Mouse (Mus musculus) embryo, embryonic 11.5 days (tissue): ENCODE data around the gene Olfr816.
"Not testable (repeated sequence)": the region's sequence is repeated elsewhere in the genome, so short reads cannot be mapped to it uniquely, and the experiment has no call there.

Experiments used
- DNase-seq: peaks from one replicate; pipeline ENCODE4 v3.0.0-alpha.2; 2012; ENCODE audit warnings: low read depth, low spot score

The Olfr816 gene

DNA sequence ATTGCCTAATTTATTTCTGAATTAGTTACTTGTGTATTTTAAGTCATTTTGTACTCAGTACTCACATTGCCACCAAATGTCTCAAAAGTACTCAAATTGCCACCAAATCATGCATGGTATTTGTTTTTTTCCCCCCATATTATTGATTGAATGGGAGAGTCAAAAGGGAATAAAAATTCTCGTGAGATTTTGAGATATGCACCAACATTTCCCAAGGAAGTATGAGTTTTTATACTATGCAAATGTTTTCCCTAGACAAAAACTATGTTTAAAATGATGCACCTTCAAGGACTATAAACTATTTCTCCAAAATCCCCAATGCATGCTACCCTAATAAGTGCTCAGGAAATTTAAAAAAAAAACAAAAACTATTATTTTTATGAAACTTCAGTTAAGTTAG lies at the start of gene Olfr816:
TSS of gene Olfr816 (minus strand) at position 101 of the 400 bp plus-strand sequence.
- no peak for DNase-seq

DNA sequence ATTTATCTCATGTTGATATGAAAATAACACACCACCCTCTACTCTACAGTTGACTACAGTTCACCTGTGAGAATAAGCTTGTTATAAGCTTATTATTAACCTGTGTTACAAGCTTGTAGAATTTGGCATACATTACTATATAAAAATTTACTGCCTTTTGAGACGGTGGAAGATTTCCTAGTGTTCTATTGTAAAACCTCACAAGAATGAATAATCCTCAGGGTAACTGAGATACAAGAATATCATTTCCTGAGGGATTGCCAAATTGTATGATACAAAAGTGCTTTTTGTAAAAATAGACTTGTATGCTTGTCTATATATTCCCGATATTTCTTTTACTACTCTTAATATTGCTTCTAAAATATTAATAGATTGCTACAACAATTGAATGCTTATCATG lies 33.6 kb upstream of the Olfr816 start, which contains the start of gene Olfr818:
TSS of gene Olfr818 (minus strand) at position 101 of the 400 bp plus-strand sequence.
- DNase-seq: no peak

DNA sequence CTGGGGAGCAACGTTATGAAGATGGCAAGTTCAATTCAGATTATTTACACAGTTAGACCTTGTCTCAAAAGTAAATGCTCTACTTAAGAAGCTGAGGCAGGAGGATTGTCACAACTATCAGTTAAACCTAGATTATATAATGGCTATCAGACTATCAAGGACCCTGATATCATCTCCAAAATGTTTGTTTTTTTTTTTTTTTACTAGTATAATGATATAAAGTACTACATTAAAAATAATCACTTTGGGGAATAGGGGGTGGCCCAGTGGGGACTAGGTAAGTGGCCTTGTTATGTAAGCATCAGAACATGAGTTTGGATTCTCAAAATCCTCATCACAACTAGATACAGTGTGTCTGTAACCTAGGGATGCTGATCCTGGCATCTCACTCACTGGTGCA lies 9.6 kb downstream of the Olfr816 start, which contains the start of gene Olfr815:
TSS of gene Olfr815 (minus strand) at position 101 of the 400 bp plus-strand sequence.
- DNase-seq: not testable (repeated sequence)

DNA sequence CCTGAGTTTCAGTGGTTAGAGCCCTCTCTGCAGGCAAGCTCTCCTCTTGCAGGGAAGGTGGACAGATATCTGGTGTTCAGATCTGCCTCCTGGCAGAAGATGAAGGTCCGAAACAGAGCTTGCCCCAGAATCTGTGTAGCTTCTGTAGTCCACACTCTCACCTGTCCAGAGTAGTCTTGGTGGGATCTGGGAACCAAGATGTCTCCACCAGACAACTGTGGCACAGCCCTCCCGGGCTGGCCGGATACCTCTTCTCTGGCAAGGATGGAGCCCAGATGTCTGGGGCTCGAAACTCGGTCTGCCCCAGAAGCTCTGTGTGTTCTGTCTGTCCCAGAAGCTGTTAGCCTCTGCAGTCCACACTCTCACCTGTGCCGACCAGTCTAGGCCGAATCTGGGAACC lies 29.5 kb downstream of the Olfr816 start:
- DNase-seq: no peak

DNA sequence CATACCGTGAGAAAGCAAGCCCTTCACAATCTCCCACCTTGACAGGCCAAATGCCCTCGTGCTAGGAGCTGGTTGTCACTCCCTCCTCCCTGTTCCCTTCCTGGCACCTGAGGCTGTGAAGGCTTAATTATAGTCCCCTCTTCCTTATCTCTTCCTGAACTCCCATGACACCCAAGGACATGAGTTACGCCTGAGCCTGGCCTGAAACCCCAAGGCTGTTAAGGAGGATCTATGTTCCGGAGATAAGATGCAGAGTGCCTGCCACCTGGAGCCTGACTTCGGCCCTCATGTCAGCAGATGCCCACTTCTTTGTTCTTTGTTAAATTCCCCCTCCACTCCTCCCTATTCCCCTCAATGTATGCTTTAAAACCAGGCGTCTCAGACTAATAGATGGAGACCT lies 29.9 kb downstream of the Olfr816 start:
- not testable (repeated sequence) for DNase-seq

DNA sequence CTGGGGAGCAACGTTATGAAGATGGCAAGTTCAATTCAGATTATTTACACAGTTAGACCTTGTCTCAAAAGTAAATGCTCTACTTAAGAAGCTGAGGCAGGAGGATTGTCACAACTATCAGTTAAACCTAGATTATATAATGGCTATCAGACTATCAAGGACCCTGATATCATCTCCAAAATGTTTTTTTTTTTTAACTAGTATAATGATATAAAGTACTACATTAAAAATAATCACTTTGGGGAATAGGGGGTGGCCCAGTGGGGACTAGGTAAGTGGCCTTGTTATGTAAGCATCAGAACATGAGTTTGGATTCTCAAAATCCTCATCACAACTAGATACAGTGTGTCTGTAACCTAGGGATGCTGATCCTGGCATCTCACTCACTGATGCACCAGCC lies 35.6 kb downstream of the Olfr816 start, which contains the start of gene Olfr814:
TSS of gene Olfr814 (minus strand) at position 101 of the 400 bp plus-strand sequence.
- not testable (repeated sequence) for DNase-seq
